Mouse (Mus musculus) myocyte (in vitro differentiated cells): ENCODE measurements around the gene Ddc. TPM values are rescaled to one million over a fixed set of nuclear protein-coding genes. Genes with fewer than 3 reads are reported as not detected.
A peak's percentile ranks its signal among the peaks of the same experiment; 100 is the strongest.

ENCODE experiments used
- H3K27me3 ChIP-seq: one replicate; pipeline ENCODE4 v1.6.1; 2011; ENCODE audit not compliant: control insufficient read depth, insufficient read depth, insufficient read length
- H3K36me3 ChIP-seq: one replicate; pipeline ENCODE4 v1.6.1; 2011; ENCODE audit not compliant: control insufficient read depth, insufficient read depth
- H3K4me2 ChIP-seq: one replicate; pipeline ENCODE4 v1.6.1; 2011; ENCODE audit warnings: low read depth, control low read depth
- H3K4me3 ChIP-seq: one replicate; pipeline ENCODE4 v1.5.1; 2011; ENCODE audit warnings: mild to moderate bottlenecking, control low read depth, moderate library complexity
- H3K79me2 ChIP-seq: one replicate; pipeline ENCODE4 v1.6.1; 2011; ENCODE audit not compliant: control insufficient read depth, insufficient read depth
- H3ac ChIP-seq: one replicate; pipeline ENCODE4 v1.6.1; 2011; ENCODE audit not compliant: control insufficient read depth, insufficient read length
- CEBPB ChIP-seq: IDR thresholded peaks from 2 replicates; pipeline ENCODE4 v1.6.1; 2011; ENCODE audit warnings: mild to moderate bottlenecking, moderate library complexity; ENCODE audit not compliant: poor library complexity, insufficient read depth, severe bottlenecking
- E2F4 ChIP-seq: IDR thresholded peaks from one replicate; pipeline ENCODE4 v1.6.1; 2011; ENCODE audit warnings: mild to moderate bottlenecking, control low read depth, moderate library complexity; ENCODE audit not compliant: insufficient read depth
- MAX ChIP-seq: IDR thresholded peaks from one replicate; pipeline ENCODE4 v1.6.1; 2011; ENCODE audit warnings: low read depth, mild to moderate bottlenecking, control low read depth
- MYOD1 ChIP-seq, 3 experiments: IDR thresholded peaks; one replicate each; pipeline ENCODE4 v1.6.1; 2011; ENCODE audit warnings: control low read depth in 2 of 3, low read depth in 2 of 3, mild to moderate bottlenecking in 2 of 3, moderate library complexity in 1 of 3; ENCODE audit not compliant: insufficient read length in 2 of 3, control insufficient read depth in 1 of 3
- MYOG ChIP-seq, 3 experiments: IDR thresholded peaks; one replicate each; pipeline ENCODE4 v1.6.1; 2011; ENCODE audit warnings: control low read depth in 2 of 3, low read depth in 2 of 3, mild to moderate bottlenecking in 2 of 3; ENCODE audit not compliant: insufficient read length in 2 of 3, control insufficient read depth in 1 of 3, insufficient read depth in 1 of 3
- POLR2A ChIP-seq: IDR thresholded peaks from one replicate; pipeline ENCODE4 v1.6.1; 2011; ENCODE audit warnings: low read depth, mild to moderate bottlenecking, control low read depth, moderate library complexity; ENCODE audit not compliant: insufficient read length
- POLR2AphosphoS2 ChIP-seq: IDR thresholded peaks from one replicate; pipeline ENCODE4 v1.6.1; 2011; ENCODE audit warnings: low read depth, control low read depth; ENCODE audit not compliant: insufficient read length
- REST ChIP-seq: IDR thresholded peaks from one replicate; pipeline ENCODE4 v1.6.1; 2011; ENCODE audit warnings: mild to moderate bottlenecking, control low read depth, moderate library complexity; ENCODE audit not compliant: insufficient read depth, insufficient read length
- SRF ChIP-seq: IDR thresholded peaks from one replicate; pipeline ENCODE4 v1.6.1; 2011; ENCODE audit warnings: low read depth; ENCODE audit not compliant: control insufficient read depth, insufficient read length
- TCF12 ChIP-seq: IDR thresholded peaks from one replicate; pipeline ENCODE4 v1.6.1; 2011; ENCODE audit warnings: mild to moderate bottlenecking, control low read depth; ENCODE audit not compliant: poor library complexity, insufficient read depth, severe bottlenecking
- TCF3 ChIP-seq: IDR thresholded peaks from one replicate; pipeline ENCODE4 v1.6.1; 2011; ENCODE audit warnings: low read depth, control low read depth; ENCODE audit not compliant: insufficient read length
- USF1 ChIP-seq: IDR thresholded peaks from one replicate; pipeline ENCODE4 v1.6.1; 2011; ENCODE audit warnings: low read depth, mild to moderate bottlenecking, control low read depth, moderate library complexity
- polyA plus RNA-seq: library from polyadenylated mRNA; unstranded; fragments of >200 nt; fragmentation: generic; extraction: Trizol; gene quantifications from one replicate; pipeline ENCODE4 v1.2.1, GENCODE M21; 2012; ENCODE audit warnings: missing spikeins

Gene Ddc
- polyA plus RNA-seq, 1 experiment = 7.5 TPM

DNA sequence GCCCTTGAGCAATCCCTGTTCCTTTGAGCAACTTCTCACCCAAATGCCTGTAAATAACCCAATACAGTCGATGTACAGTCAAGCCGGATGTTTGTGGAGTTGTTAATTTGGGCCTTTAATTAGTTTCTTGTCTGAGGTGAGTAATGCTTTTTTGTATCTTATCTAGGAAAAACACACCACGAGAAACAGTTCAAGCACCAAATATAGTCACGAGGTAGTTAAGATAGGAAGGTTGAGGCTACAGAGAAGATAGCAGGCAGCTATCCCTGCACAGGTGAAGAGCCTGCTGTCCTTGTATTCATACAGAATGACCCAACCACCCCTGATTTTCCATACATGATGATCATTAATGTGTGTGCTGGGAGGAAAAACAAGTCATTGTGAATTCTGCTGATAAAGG lies 56.4 kb downstream of the Ddc start:
- H3K36me3 ChIP-seq = no peaks in the 10 kb centered on the region
- no peak overlapping the region for H3K4me2 ChIP-seq
- no peak overlapping the region for H3ac ChIP-seq
- no peaks in the 10 kb centered on the region for H3K27me3 ChIP-seq
- no peak overlapping the region for H3K4me3 ChIP-seq
- no peaks in the 10 kb centered on the region for H3K79me2 ChIP-seq
- TF ChIP-seq TCF3 (no peak), MYOD1 (IDR thresholded peaks at IDR 0.05; ENCODE audit: control insufficient read depth in 1 of 3, insufficient read length in 2 of 3, low read depth in 2 of 3) (no peak), E2F4 (no peak), MAX (no peak), REST (no peak), MYOG (IDR thresholded peaks at IDR 0.05; ENCODE audit: control insufficient read depth in 1 of 3, insufficient read depth in 1 of 3, insufficient read length in 2 of 3, low read depth in 2 of 3) (no peak), POLR2A (no peak), POLR2AphosphoS2 (no peak), USF1 (no peak), CEBPB (no peak)

DNA sequence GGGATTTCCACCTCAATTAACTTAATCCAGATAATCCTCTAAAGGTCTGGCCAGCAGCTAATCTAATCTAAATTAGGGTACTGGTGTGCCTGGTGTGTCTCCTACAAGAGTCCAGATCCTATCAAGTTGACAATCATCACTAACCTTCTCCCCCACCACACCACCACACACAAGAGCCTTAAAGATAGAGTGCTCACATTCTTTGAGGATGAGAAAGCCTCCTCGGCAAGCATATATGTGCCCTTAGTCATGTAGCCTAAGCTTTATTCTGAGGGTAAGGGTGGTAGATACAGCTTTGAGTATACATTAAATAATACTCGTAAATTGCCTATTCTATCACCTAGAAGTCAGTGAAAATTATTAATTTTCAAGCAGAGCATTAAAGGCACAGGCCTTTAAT lies 57.2 kb downstream of the Ddc start:
- H3K79me2 ChIP-seq = no peaks in the 10 kb centered on the region
- no peaks in the 10 kb centered on the region for H3K27me3 ChIP-seq
- H3K4me3 ChIP-seq = no peak overlapping the region
- H3K36me3 ChIP-seq = no peaks in the 10 kb centered on the region
- no peak overlapping the region for H3K4me2 ChIP-seq
- no peak overlapping the region for H3ac ChIP-seq
- no peak for TF ChIP-seq CEBPB

DNA sequence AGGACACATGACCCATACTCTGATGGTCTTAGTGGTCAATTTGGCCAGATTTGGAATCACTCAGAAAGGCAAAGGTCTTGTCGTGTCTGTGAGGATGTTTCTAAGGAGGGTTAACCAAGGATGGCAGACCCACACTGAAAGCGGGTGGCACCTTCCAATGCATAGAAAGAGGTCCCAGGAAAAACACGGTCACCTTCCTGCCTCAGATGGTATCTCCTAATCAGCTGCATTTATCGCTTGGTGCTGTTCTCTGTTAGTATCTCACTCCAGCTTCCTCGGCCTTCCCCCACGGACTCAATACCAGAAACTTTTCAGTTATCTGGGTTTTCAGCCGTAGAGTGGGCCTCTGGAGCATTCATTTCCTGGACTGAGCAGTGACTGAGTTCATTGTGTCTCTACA lies 58.1 kb downstream of the Ddc start:
- H3K36me3 ChIP-seq = no peaks in the 10 kb centered on the region
- no peak overlapping the region for H3ac ChIP-seq
- no peak overlapping the region for H3K4me3 ChIP-seq
- H3K4me2 ChIP-seq = no peak overlapping the region
- no peaks in the 10 kb centered on the region for H3K27me3 ChIP-seq
- H3K79me2 ChIP-seq = no peaks in the 10 kb centered on the region
- TF ChIP-seq MYOG (IDR thresholded peaks at IDR 0.05; ENCODE audit: control insufficient read depth in 1 of 3, insufficient read depth in 1 of 3, insufficient read length in 2 of 3, low read depth in 2 of 3) (no peak), MYOD1 (IDR thresholded peaks at IDR 0.05; ENCODE audit: control insufficient read depth in 1 of 3, insufficient read length in 2 of 3, low read depth in 2 of 3) (no peak), USF1 (no peak), POLR2A (no peak), SRF (no peak), MAX (no peak), E2F4 (no peak), TCF3 (no peak), POLR2AphosphoS2 (no peak), REST (no peak), TCF12 (no peak), CEBPB (no peak)

DNA sequence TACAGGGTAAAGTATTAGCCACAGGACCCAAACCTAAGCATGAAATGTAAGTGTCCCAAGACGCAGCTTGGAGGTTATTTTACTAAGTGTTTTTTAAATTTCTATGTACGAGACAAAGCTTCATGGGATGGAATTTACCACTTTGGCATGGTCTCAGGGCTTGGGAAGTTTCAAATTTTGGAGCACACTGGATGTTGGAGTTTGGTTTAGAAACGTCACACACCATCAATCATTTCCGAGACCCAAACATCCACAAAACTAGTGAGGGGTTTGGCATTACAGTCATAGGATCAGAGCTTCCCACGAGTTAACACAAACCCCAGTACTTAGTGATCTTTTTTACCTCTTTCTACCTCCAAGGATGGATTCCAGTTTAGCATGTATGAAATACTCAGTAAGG lies 60.6 kb downstream of the Ddc start:
- TF ChIP-seq REST = no peak
- TF ChIP-seq POLR2AphosphoS2 = no peak
- no peak for TF ChIP-seq E2F4
- TF ChIP-seq MYOG (IDR thresholded peaks at IDR 0.05; ENCODE audit: control insufficient read depth in 1 of 3, insufficient read depth in 1 of 3, insufficient read length in 2 of 3, low read depth in 2 of 3) = no peak
- TF ChIP-seq SRF = no peak
- H3K79me2 ChIP-seq = no peaks in the 10 kb centered on the region
- no peak overlapping the region for H3K4me3 ChIP-seq
- H3ac ChIP-seq = no peak overlapping the region
- no peaks in the 10 kb centered on the region for H3K27me3 ChIP-seq
- H3K36me3 ChIP-seq = no peaks in the 10 kb centered on the region
- H3K4me2 ChIP-seq = peak overlapping the region; percentile 76

DNA sequence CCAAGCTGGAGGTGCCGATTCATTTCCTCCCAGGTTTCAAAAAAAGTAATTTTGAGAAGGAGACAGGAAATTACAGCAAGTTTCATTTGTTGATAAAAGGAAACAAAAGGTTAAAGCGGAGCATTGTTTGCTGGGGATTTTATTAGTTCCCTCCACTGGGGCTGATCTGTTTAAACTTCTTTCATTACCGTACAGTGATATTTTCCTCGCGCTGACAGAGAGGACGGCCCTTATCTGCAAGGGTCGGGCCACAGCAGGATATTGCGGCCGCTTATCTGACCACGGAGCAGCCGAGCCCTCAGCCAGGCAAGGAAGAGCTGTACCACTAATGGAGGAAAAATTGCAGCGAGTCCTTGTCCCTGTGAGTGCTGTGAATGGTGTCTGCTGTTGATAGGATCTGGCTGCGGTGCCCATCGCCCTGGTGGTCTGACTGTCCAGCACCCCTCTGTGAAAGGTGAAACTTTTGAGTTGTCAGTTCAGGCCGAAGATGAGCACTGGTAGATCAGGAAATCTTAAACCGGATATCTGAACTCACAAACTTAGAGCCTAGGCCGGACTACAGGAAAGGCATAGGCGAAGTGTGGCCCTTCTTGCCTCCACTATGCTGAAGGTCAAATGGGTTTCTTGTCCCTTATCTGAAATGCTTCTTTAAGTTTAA lies 61.1 kb downstream of the Ddc start:
- Histone ChIP-seq H3K36me3 (no peaks in the 10 kb centered on the region), H3K4me2 (peak overlapping the region; percentile 76), H3K27me3 (no peaks in the 10 kb centered on the region), H3ac (no peak overlapping the region), H3K4me3 (no peak overlapping the region), H3K79me2 (no peaks in the 10 kb centered on the region)
- TF ChIP-seq REST = no peak
- peak in 1 of 3 experiments; percentile 15 for TF ChIP-seq MYOD1 (IDR thresholded peaks at IDR 0.05; ENCODE audit: control insufficient read depth in 1 of 3, insufficient read length in 2 of 3, low read depth in 2 of 3)
- peak in 2 of 3 experiments; percentile 59 to 83 for TF ChIP-seq MYOG (IDR thresholded peaks at IDR 0.05; ENCODE audit: control insufficient read depth in 1 of 3, insufficient read depth in 1 of 3, insufficient read length in 2 of 3, low read depth in 2 of 3)
